Mouse (Mus musculus) hindbrain, embryonic 12.5 days (tissue): Measurements from ENCODE around the gene Adcy10. TPM values are rescaled to one million over a fixed set of nuclear protein-coding genes. Genes with fewer than 3 reads are reported as not detected.

Experiments
- ATAC-seq: fragments of 200-750 bp; cut with Nextera tagmentation; 2 replicates; pipeline ENCODE4 v1.8.0; 2017; ENCODE audit warnings: moderate TSS enrichment; ENCODE audit not compliant: low FRiP score
- H3K27ac ChIP-seq: fragments of 300-500 bp; sonication (generic); 2 replicates; pipeline ENCODE4 v1.5.1; 2016; ENCODE audit warnings: mild to moderate bottlenecking
- H3K27me3 ChIP-seq: fragments of 300-500 bp; sonication (generic); 2 replicates; pipeline ENCODE4 v1.6.1; 2016; ENCODE audit warnings: mild to moderate bottlenecking
- H3K36me3 ChIP-seq: fragments of 300-500 bp; sonication (generic); 2 replicates; pipeline ENCODE4 v1.6.1; 2016; ENCODE audit warnings: mild to moderate bottlenecking
- H3K4me1 ChIP-seq: fragments of 300-500 bp; sonication (generic); 2 replicates; pipeline ENCODE4 v1.6.1; 2016
- H3K4me2 ChIP-seq: fragments of 300-500 bp; sonication (generic); replicated peaks from 2 replicates; pipeline ENCODE4 v1.6.1; 2016; ENCODE audit warnings: mild to moderate bottlenecking
- H3K4me3 ChIP-seq: fragments of 300-500 bp; sonication (generic); 2 replicates; pipeline ENCODE4 v1.5.1; 2016; ENCODE audit warnings: mild to moderate bottlenecking
- H3K9ac ChIP-seq: fragments of 300-500 bp; sonication (generic); 2 replicates; pipeline ENCODE4 v1.6.1; 2016; ENCODE audit warnings: mild to moderate bottlenecking, moderate library complexity
- H3K9me3 ChIP-seq: fragments of 300-500 bp; sonication (generic); replicated peaks from 2 replicates; pipeline ENCODE4 v1.6.1; 2016; ENCODE audit warnings: mild to moderate bottlenecking
- WGBS: fragments of 180-500 bp; shearing (Covaris S2); methylation state at CpG from one replicate; pipeline ENCODE4 v1.1.7; 2016; 5-methylcytosine and 5-hydroxymethylcytosine counted together
- polyA plus RNA-seq: library from polyadenylated mRNA; unstranded; fragments of >200 nt; fragmentation: Nextera tagmentation; extraction: Ambion mirVana; gene quantifications from 2 replicates; pipeline ENCODE4 v1.2.1, GENCODE M21; 2016

Adcy10 gene
- polyA plus RNA-seq, 1 experiment from 2014 or later: 0.12 TPM

DNA sequence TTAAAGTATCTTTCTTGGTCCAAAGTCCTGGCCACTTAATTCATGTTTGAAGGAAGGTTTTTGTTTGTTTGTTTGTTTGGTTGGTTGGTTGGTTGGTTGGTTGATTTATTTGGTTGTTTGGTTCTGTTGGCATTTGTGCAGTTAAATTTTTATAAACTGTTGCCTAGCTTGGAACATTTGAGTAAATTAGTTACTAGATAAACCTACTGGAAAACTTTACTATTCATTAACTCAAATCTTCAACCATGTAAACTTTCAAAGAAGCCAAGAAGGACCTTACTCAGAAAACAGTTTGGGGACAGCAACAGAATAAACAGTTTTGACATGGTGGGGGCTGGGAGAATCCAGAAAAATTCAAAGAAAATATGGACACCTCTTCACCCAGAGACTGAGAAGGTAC, 16.0 kb upstream of the Adcy10 start:
- H3K36me3 ChIP-seq: no peaks in the 10 kb centered on the region
- no peaks in the 10 kb centered on the region for H3K9me3 ChIP-seq
- no peak overlapping the region for H3K4me3 ChIP-seq
- H3K4me2 ChIP-seq: no peak overlapping the region
- no peaks in the 10 kb centered on the region for H3K4me1 ChIP-seq
- H3K9ac ChIP-seq: no peak overlapping the region
- no peak overlapping the region for H3K27ac ChIP-seq
- no peak for ATAC-seq
- H3K27me3 ChIP-seq: no peaks in the 10 kb centered on the region

GRCm38 (mm10) chr1:165469717-165470116, 15.3 kb upstream of the Adcy10 start:
- no peaks in the 10 kb centered on the region for H3K27me3 ChIP-seq
- no peak overlapping the region for H3K27ac ChIP-seq
- no peaks in the 10 kb centered on the region for H3K9me3 ChIP-seq
- H3K4me3 ChIP-seq: no peak overlapping the region
- no peak overlapping the region for H3K9ac ChIP-seq
- ATAC-seq: no peak
- no peaks in the 10 kb centered on the region for H3K36me3 ChIP-seq
- H3K4me1 ChIP-seq: no peaks in the 10 kb centered on the region
- no peak overlapping the region for H3K4me2 ChIP-seq

DNA sequence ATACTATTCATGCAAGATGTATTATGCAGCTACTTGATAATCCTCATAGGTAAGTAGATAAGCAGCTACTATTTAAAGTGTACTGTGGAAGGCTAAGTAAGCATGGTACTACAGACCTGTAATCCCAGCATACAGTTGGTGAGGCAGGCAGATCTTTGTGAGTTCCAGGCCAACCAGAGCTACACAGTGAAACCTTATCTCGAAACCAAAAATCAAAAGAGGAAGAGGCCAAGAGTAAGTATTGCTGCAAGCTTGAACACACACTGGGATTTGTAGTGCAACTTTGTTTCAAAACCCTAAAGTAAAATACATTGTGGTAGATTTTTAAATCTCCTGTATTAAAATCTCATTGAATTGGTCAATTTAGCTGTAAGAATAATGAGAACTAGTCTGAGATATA, 13.5 kb upstream of the Adcy10 start:
- Histone ChIP-seq H3K4me3 (no peak overlapping the region), H3K9me3 (no peaks in the 10 kb centered on the region), H3K36me3 (no peaks in the 10 kb centered on the region), H3K4me2 (no peak overlapping the region), H3K27ac (no peak overlapping the region), H3K4me1 (no peaks in the 10 kb centered on the region), H3K9ac (no peak overlapping the region), H3K27me3 (no peaks in the 10 kb centered on the region)
- no peak for ATAC-seq
- WGBS: 87% methylated on average over 1 of the region's 1 CpGs

GRCm38 (mm10) chr1:165486108-165486507, 1.1 kb downstream of the Adcy10 start:
- H3K4me1 ChIP-seq: no peaks in the 10 kb centered on the region
- ATAC-seq: no peak
- peaks cover 3% of the 10 kb centered on the region; the same call in 1 of the 2 replicates for H3K36me3 ChIP-seq
- no peak overlapping the region for H3K4me3 ChIP-seq
- no peak overlapping the region for H3K9ac ChIP-seq
- H3K4me2 ChIP-seq: no peak overlapping the region
- H3K9me3 ChIP-seq: no peaks in the 10 kb centered on the region
- WGBS: 85% methylated on average over 2 of the region's 2 CpGs
- no peak overlapping the region for H3K27ac ChIP-seq
- H3K27me3 ChIP-seq: no peaks in the 10 kb centered on the region

DNA sequence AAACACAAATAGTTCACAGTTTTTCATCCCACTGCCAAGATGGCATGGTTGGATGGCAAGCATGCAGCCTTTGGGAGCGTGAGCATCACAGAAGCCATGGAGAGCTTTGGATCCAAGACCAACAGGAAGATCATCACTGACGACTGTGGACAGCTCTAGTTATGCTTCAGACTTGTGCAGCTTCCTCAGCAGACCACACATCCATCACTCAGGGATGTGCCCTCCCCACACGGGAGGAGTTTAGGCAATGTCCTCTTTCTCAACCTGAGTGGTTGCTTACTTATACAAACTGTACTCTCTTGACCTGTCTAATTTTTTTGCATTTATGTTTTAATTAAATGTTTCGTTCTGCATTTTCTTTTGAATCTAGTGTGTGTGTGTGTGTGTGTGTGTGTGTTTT, 4.2 kb downstream of the Adcy10 start:
- 85% methylated on average over 4 of the region's 4 CpGs for WGBS
- Histone ChIP-seq H3K4me1 (no peaks in the 10 kb centered on the region), H3K27ac (no peak overlapping the region)

GRCm38 (mm10) chr1:165498856-165499255, 13.9 kb downstream of the Adcy10 start:
- H3K4me1 ChIP-seq: no peaks in the 10 kb centered on the region
- H3K4me3 ChIP-seq: no peak overlapping the region
- no peak overlapping the region for H3K4me2 ChIP-seq
- no peak overlapping the region for H3K9ac ChIP-seq
- no peaks in the 10 kb centered on the region for H3K9me3 ChIP-seq
- no peaks in the 10 kb centered on the region for H3K36me3 ChIP-seq
- ATAC-seq: no peak
- WGBS: 49% methylated on average over 3 of the region's 3 CpGs
- no peaks in the 10 kb centered on the region for H3K27me3 ChIP-seq
- no peak overlapping the region for H3K27ac ChIP-seq

More for the DNA sequence above, 4.2 kb downstream of the Adcy10 start:
- H3K4me3 ChIP-seq: no peak overlapping the region
- H3K27me3 ChIP-seq: no peaks in the 10 kb centered on the region
- ATAC-seq: no peak
- no peaks in the 10 kb centered on the region for H3K36me3 ChIP-seq
- H3K4me2 ChIP-seq: no peak overlapping the region
- H3K9ac ChIP-seq: no peak overlapping the region
- H3K9me3 ChIP-seq: no peaks in the 10 kb centered on the region

DNA sequence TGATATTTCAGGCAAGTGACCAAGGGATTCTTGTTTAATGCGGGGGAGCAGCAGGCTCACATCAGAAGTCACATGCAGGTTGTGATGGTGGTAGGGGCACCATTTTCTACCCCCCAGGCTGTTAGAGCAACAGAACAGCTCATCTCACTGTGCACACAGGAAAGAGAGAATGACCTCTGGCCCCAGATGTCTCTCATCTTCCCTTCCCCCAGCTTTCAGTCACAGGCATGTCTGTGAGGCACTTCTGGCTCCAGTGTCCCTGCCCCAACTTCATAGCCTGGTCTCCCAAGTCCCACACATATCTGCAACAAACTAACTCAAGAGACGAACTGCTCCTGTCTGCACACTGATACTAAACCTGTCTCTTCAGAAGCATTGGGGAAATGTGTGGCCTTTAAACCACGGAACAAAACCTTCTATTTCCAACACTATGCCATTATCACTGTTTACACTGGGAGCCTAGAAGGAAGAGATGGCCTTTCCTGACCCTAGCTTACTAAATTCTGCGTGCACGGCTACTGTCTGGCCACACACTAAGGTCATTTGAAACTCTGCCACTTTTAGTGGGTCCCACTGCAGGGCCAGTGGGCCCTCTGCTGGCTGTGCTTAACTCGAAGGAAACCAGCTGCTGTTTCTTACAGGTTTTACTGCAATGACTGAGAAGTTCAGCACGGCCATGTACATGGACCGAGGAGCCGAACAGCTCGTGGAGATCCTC, 18.5 kb downstream of the Adcy10 start:
- no peaks in the 10 kb centered on the region for H3K27me3 ChIP-seq
- H3K9me3 ChIP-seq: no peaks in the 10 kb centered on the region
- H3K27ac ChIP-seq: no peak overlapping the region
- no peak overlapping the region for H3K4me3 ChIP-seq
- ATAC-seq: no peak
- no peak overlapping the region for H3K9ac ChIP-seq
- no peaks in the 10 kb centered on the region for H3K36me3 ChIP-seq
- H3K4me1 ChIP-seq: no peaks in the 10 kb centered on the region
- no peak overlapping the region for H3K4me2 ChIP-seq
- 63% methylated on average over 10 of the region's 10 CpGs for WGBS

DNA sequence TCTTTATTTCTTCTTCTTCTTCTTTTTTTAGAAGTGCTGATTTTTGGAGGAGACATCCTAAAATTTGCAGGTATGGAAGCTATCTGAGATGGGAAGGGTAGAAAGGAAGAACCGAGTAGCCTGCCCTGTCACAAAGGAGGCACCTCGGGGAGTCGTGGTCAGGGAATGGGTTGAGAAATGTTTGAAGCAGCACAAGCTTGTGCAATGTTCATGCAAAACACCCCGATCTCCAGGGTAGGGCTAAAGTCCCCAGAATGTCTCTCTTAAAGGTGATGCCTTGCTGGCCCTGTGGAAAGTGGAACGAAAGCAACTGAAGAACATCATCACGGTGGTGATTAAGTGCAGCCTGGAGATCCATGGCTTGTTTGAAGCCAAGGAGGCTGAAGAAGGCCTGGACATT, 21.3 kb downstream of the Adcy10 start:
- 92% methylated on average over 6 of the region's 6 CpGs for WGBS
- Histone ChIP-seq H3K27ac (no peak overlapping the region), H3K4me2 (no peak overlapping the region), H3K4me3 (no peak overlapping the region), H3K36me3 (no peaks in the 10 kb centered on the region), H3K9me3 (no peaks in the 10 kb centered on the region), H3K9ac (no peak overlapping the region), H3K4me1 (no peaks in the 10 kb centered on the region), H3K27me3 (no peaks in the 10 kb centered on the region)
- no peak for ATAC-seq

DNA sequence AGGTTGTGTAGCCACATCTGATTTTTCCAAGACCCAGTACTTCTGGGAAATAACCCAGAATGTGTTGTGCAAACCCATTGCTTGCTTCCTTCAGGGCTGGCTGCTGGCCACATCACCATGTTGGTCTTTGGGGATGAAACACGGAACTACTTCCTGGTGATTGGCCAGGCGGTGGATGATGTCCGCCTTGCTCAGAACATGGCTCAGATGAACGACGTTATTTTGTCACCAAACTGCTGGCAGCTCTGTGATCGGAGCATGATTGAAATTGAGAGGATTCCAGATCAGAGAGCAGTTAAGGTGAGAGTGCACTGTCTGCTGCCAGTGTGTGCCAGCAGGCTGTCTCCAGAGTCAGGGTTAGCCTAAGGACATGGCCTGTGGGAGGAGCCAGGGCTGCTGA, 25.2 kb downstream of the Adcy10 start:
- Histone ChIP-seq H3K9ac (no peak overlapping the region), H3K9me3 (no peaks in the 10 kb centered on the region), H3K27me3 (no peaks in the 10 kb centered on the region), H3K4me3 (no peak overlapping the region), H3K27ac (no peak overlapping the region), H3K4me2 (no peak overlapping the region), H3K36me3 (no peaks in the 10 kb centered on the region), H3K4me1 (no peaks in the 10 kb centered on the region)
- ATAC-seq: no peak
- WGBS: 93% methylated on average over 6 of the region's 6 CpGs

DNA sequence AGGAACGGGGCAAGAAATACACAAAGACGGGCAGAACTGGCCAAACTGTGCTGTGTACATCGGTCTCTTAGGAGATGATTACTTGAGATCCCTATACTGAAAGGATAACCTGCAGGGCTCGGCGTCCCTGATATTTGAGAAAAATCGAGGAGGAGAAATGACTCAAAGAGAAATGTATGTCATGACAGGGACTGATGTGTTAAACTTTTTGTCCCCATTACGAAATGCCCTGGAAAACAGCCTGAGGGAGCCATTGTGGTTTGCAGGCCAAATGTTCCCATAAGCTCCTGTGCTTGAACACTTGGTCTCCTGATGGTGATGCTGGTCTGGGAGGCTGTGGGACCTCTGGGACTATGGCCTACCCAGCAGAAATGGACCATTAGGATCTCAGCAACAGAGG, 35.7 kb downstream of the Adcy10 start:
- Histone ChIP-seq H3K27ac (no peak overlapping the region), H3K4me3 (no peak overlapping the region), H3K27me3 (no peaks in the 10 kb centered on the region), H3K4me2 (no peak overlapping the region), H3K9ac (no peak overlapping the region), H3K9me3 (no peaks in the 10 kb centered on the region), H3K4me1 (no peaks in the 10 kb centered on the region), H3K36me3 (no peaks in the 10 kb centered on the region)
- ATAC-seq: no peak
- WGBS: 94% methylated on average over 7 of the region's 7 CpGs

GRCm38 (mm10) chr1:165536079-165536675, 51.2 kb downstream of the Adcy10 start:
- ATAC-seq: no peak
- WGBS: 77% methylated on average over 12 of the region's 12 CpGs
- Histone ChIP-seq H3K27ac (no peak overlapping the region), H3K4me3 (no peak overlapping the region), H3K36me3 (no peaks in the 10 kb centered on the region), H3K9me3 (no peaks in the 10 kb centered on the region), H3K4me2 (no peak overlapping the region), H3K9ac (no peak overlapping the region), H3K27me3 (no peaks in the 10 kb centered on the region), H3K4me1 (no peaks in the 10 kb centered on the region)

DNA sequence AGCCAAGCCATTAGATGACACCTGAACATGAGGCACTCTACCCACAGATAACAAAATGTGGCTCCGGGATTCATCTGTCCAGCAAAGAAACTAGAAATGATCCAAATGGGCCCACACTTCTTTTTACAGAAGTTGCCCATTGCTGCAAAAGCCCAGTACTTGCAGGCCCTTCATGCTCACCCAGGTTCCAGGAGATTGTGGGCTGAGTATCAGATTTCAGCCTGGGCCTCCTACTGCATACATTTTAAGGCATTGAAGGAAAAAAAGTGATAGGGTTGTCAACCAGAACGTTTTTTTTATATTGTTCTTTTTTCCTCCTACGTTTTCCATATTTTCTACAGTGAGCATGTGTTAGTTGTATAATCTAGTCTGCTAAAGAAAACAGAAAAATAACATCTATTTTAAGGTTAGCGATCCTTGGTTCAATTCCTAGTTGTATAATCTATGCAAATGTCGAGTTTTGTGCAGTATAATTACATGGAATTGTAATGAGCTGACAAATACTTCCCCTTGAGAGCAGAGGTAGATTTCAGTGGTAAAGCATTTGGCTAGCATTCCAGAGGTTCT, 52.3 kb downstream of the Adcy10 start:
- no peak for ATAC-seq

GRCm38 (mm10) chr1:165556711-165557110, 71.7 kb downstream of the Adcy10 start:
- Histone ChIP-seq H3K9ac (no peak overlapping the region), H3K4me1 (no peaks in the 10 kb centered on the region), H3K36me3 (no peaks in the 10 kb centered on the region), H3K27me3 (no peaks in the 10 kb centered on the region), H3K4me2 (no peak overlapping the region), H3K27ac (no peak overlapping the region), H3K9me3 (peaks cover 7% of the 10 kb centered on the region; the same call in 1 of the 2 replicates), H3K4me3 (no peak overlapping the region)
- no peak for ATAC-seq
- 79% methylated on average over 2 of the region's 2 CpGs for WGBS

More for the DNA sequence above, 52.3 kb downstream of the Adcy10 start:
- H3K27me3 ChIP-seq: no peaks in the 10 kb centered on the region
- H3K27ac ChIP-seq: no peak overlapping the region
- WGBS: 69% methylated on average over 5 of the region's 5 CpGs
- H3K9ac ChIP-seq: no peak overlapping the region
- H3K4me2 ChIP-seq: no peak overlapping the region
- H3K4me3 ChIP-seq: no peak overlapping the region
- H3K4me1 ChIP-seq: no peaks in the 10 kb centered on the region
- no peaks in the 10 kb centered on the region for H3K36me3 ChIP-seq
- no peaks in the 10 kb centered on the region for H3K9me3 ChIP-seq
